Mouse (Mus musculus) liver, embryonic 13.5 days (tissue): Measurements from ENCODE around the gene Cdc42ep5. TPM values are rescaled to one million over a fixed set of nuclear protein-coding genes. Genes with fewer than 3 reads are reported as not detected.

Source experiments
- polyA plus RNA-seq: library from polyadenylated mRNA; unstranded; fragments of >200 nt; fragmentation: Nextera tagmentation; extraction: Ambion mirVana; gene quantifications from 2 replicates; pipeline ENCODE4 v1.2.1, GENCODE M21; 2015

The Cdc42ep5 gene
- polyA plus RNA-seq, 1 experiment from 2014 or later, result 8.5 TPM

Other genes with a start within 250 kb of the Cdc42ep5 start
- 0.09 and 0.21 TPM in 2 replicates for gene Lilra6, start 249.4 kb downstream of the Cdc42ep5 start, polyA plus RNA-seq
- 1.4 and 1.8 TPM in 2 replicates for gene Lair1, start 101.7 kb downstream of the Cdc42ep5 start, polyA plus RNA-seq
- 0.36 and 0.52 TPM in 2 replicates for gene Ttyh1, start 45.5 kb downstream of the Cdc42ep5 start, polyA plus RNA-seq
- 16.3 and 22.9 TPM in 2 replicates for gene Leng8, start 27.8 kb downstream of the Cdc42ep5 start, polyA plus RNA-seq
- gene Leng9, start 14.5 kb downstream of the Cdc42ep5 start, polyA plus RNA-seq, result 0.83 and 0.88 TPM in 2 replicates
- 0.20 and 0.43 TPM in 2 replicates for gene Lilra5, start 72.9 kb upstream of the Cdc42ep5 start, polyA plus RNA-seq
- gene Ncr1, start 172.9 kb upstream of the Cdc42ep5 start, polyA plus RNA-seq, result not detected in 2 replicates
- 4.3 and 4.6 TPM in 2 replicates for gene Gp6, start 232.9 kb upstream of the Cdc42ep5 start, polyA plus RNA-seq